Mouse (Mus musculus) left cerebral cortex, adult 18-20 months (tissue): ENCODE measurements at regions not wholly inside any gene's neighbourhood (a gene's known extent, or its start where the extent isn't known, plus 50 kb on each side); places are given as distances from the start of the nearest gene placed in this dataset.

ENCODE experiments used
- DNase-seq, 2 experiments: peaks; one replicate each; pipeline ENCODE4 v3.0.0; 2021 to 2022; ENCODE audit warnings: low spot score in 2 of 2, mixed read lengths in 1 of 2

GRCm38 (mm10) chr4:150726136-150726480 lies 74.1 kb upstream of the Slc45a1 start:
- DNase-seq = no peak

GRCm38 (mm10) chr4:150725443-150726135 lies 73.6 kb upstream of the Slc45a1 start:
- DNase-seq = no peak

GRCm38 (mm10) chr4:150724823-150725222 lies 72.8 kb upstream of the Slc45a1 start:
- no peak for DNase-seq

- no peak for DNase-seq
Measured at GRCm38 (mm10) chr4:150721619-150722283, 69.8 kb upstream of the Slc45a1 start.

GRCm38 (mm10) chr4:150717866-150718265 lies 65.9 kb upstream of the Slc45a1 start:
- DNase-seq = no peak

GRCm38 (mm10) chr4:150715051-150715450 lies 63.1 kb upstream of the Slc45a1 start:
- no peak for DNase-seq

- DNase-seq = no peak
Measured at GRCm38 (mm10) chr4:150713291-150713690, 61.3 kb upstream of the Slc45a1 start.

- DNase-seq = no peak
Measured at GRCm38 (mm10) chr4:150712856-150713255, 60.9 kb upstream of the Slc45a1 start.

GRCm38 (mm10) chr4:150711646-150712045 lies 59.7 kb upstream of the Slc45a1 start:
- no peak for DNase-seq

GRCm38 (mm10) chr4:150709391-150710130 lies 57.6 kb upstream of the Slc45a1 start:
- no peak for DNase-seq

- no peak for DNase-seq
Measured at GRCm38 (mm10) chr4:150708572-150708984, 56.6 kb upstream of the Slc45a1 start.

- no peak for DNase-seq
Measured at GRCm38 (mm10) chr4:150707725-150708571, 56.0 kb upstream of the Slc45a1 start.

- no peak for DNase-seq
Measured at GRCm38 (mm10) chr4:150706793-150707724, 55.1 kb upstream of the Slc45a1 start.

GRCm38 (mm10) chr4:150706291-150706690 lies 54.3 kb upstream of the Slc45a1 start:
- DNase-seq = no peak

- no peak for DNase-seq
Measured at GRCm38 (mm10) chr4:150703266-150703665, 51.3 kb upstream of the Slc45a1 start.
